Mouse (Mus musculus): ENCODE results near the gene Gm2016. TPM values are rescaled to one million over a fixed set of nuclear protein-coding genes. Genes with fewer than 3 reads are reported as not detected.

Gene Gm2016
- not detected in 2 replicates for polyA plus RNA-seq (2012; rRNA removed)

DNA sequence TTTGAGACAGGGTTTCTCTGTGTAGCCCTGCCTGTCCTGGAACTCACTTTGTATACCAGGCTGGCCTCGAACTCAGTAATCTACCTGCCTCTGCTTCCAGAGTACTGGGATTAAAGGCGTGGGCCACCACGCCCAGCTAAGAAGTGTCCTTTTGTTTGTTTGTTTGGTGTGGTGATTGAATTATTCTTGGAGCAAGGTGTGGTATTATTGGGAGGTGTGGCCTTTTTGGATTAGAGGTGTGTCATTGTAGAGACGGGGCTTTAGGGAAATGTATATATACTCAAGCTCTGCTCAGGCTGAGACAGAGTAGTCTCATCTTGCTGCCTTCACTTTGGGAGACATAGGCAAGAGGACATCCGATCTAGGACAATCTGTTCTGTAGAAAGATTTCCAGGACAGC lies at the start of gene Gm2016:
Gm2016 (plus strand) TSS at position 301 of the 400 bp plus-strand sequence.

DNA sequence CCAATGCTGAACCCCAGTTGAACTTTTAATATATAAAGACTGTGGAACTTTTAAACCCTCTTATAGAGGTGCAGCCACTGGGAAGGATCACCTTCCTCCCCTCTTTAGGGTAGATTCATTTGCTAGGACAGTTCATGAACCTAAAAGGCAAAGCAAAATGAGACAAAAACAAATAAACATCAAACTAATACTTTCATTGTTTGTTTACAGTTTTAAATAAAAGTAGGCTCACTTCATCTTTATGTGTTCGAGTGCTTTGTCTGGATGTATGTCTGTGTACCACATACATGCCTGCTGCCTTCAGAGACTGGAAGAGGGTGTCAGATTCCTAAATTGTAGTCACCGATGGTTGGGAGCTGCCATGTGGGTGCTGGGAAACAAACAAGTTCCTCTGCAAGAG lies 31.6 kb upstream of the Gm2016 start, which contains the start of gene Gm2001:
Gm2001 (minus strand) TSS at position 101 of the 400 bp plus-strand sequence.

DNA sequence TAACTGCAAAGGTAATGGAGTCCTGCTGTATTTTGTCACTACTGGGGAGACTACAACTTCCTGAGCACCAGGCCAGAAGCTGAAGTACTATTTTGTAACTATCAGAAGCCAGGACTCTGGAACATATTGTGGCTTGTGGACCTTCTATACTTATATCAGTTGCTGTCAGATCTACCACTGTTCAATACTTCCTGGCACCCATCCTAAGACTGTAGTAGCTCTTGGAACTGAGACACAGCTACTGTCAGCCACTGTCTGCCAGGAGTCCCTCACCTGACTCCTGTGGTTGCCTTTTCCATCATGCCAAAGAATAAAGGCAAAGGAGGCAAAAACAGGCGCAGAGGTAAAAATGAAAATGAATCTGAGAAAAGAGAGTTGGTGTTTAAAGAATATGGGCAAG lies 21.2 kb downstream of the Gm2016 start, which contains the start of gene Gm2022:
Gm2022 (plus strand) TSS at position 301 of the 400 bp plus-strand sequence.

DNA sequence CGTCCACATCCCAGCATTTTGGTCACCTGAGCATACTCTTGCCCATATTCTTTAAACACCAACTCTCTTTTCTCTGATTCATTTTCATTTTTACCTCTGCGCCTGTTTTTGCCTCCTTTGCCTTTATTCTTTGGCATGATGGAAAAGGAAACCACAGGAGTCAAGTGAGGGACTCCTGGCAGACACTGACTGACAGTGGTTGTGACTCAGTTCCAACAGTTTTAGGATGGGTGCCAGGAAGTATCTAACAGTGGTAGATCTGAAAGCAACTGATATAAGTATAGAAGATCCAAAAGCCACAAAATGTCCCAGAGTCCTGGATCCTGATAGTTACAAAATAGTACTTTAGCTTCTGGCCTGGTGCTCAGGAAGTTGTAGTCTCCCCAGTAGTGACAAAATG lies 45.8 kb downstream of the Gm2016 start, which contains the start of gene Gm2035:
Gm2035 (minus strand) TSS at position 137 of the 400 bp plus-strand sequence.

Other genes starting within 250 kb of the Gm2016 start
- not detected in 2 replicates for gene Gm16381, start 229.5 kb upstream of the Gm2016 start, polyA plus RNA-seq (2012; rRNA removed)
- not detected in 2 replicates for gene Gm21319, start 98.3 kb upstream of the Gm2016 start, polyA plus RNA-seq (2012; rRNA removed)
- gene Gm21936, start 78.6 kb upstream of the Gm2016 start, polyA plus RNA-seq (2012; rRNA removed), result not detected in 2 replicates
- gene BB287469, start 57.5 kb upstream of the Gm2016 start, polyA plus RNA-seq (2012; rRNA removed), result 0.01 and 0.20 TPM in 2 replicates
- not detected in 2 replicates for gene Gm2001, start 31.7 kb upstream of the Gm2016 start, polyA plus RNA-seq (2012; rRNA removed)
- gene Gm2022, start 21.3 kb downstream of the Gm2016 start, polyA plus RNA-seq (2012; rRNA removed), result not detected in 2 replicates
- not detected in 2 replicates for gene Gm2035, start 45.8 kb downstream of the Gm2016 start, polyA plus RNA-seq (2012; rRNA removed)
- gene Gm2042, start 80.0 kb downstream of the Gm2016 start, polyA plus RNA-seq (2012; rRNA removed), result not detected in 2 replicates
- gene Gm2075, start 137.8 kb downstream of the Gm2016 start, polyA plus RNA-seq (2012; rRNA removed), result not detected in 2 replicates
- not detected in 2 replicates for gene Gm6803, start 144.7 kb downstream of the Gm2016 start, polyA plus RNA-seq (2012; rRNA removed)
- gene Gm2056, start 152.9 kb downstream of the Gm2016 start, polyA plus RNA-seq (2012; rRNA removed), result not detected in 2 replicates
- not detected in 2 replicates for gene Gm16368, start 209.6 kb downstream of the Gm2016 start, polyA plus RNA-seq (2012; rRNA removed)

All from liver, embryonic 18 days (tissue).